Mouse (Mus musculus) midbrain, embryonic 15.5 days (tissue): ENCODE measurements around the gene Gm10382. TPM values are rescaled to one million over a fixed set of nuclear protein-coding genes. Genes with fewer than 3 reads are reported as not detected.

Source experiments
- ATAC-seq: fragments of 200-750 bp; cut with Nextera tagmentation; replicated peaks from 2 replicates; pipeline ENCODE4 v1.8.0; 2017; ENCODE audit warnings: moderate TSS enrichment
- H3K27ac ChIP-seq: fragments of 300-500 bp; sonication (generic); 2 replicates; pipeline ENCODE4 v1.5.1; 2015; ENCODE audit warnings: mild to moderate bottlenecking, inconsistent platforms
- H3K27me3 ChIP-seq: fragments of 300-500 bp; sonication (generic); replicated peaks from 2 replicates; pipeline ENCODE4 v1.6.1; 2015; ENCODE audit warnings: inconsistent platforms
- H3K36me3 ChIP-seq: fragments of 300-500 bp; sonication (generic); replicated peaks from 2 replicates; pipeline ENCODE4 v1.6.1; 2015; ENCODE audit warnings: inconsistent platforms
- H3K4me1 ChIP-seq: fragments of 300-500 bp; sonication (generic); 2 replicates; pipeline ENCODE4 v1.6.1; 2015; ENCODE audit warnings: inconsistent platforms
- H3K4me2 ChIP-seq: fragments of 300-500 bp; sonication (generic); 2 replicates; pipeline ENCODE4 v1.6.1; 2015; ENCODE audit warnings: inconsistent platforms, mild to moderate bottlenecking, moderate library complexity
- H3K4me3 ChIP-seq: fragments of 300-500 bp; sonication (generic); 2 replicates; pipeline ENCODE4 v1.5.1; 2015; ENCODE audit warnings: mild to moderate bottlenecking, inconsistent platforms
- H3K9ac ChIP-seq: fragments of 300-500 bp; sonication (generic); 2 replicates; pipeline ENCODE4 v1.6.1; 2015; ENCODE audit warnings: mild to moderate bottlenecking, inconsistent platforms
- H3K9me3 ChIP-seq: fragments of 300-500 bp; sonication (generic); 2 replicates; pipeline ENCODE4 v1.6.1; 2016; ENCODE audit warnings: inconsistent platforms
- WGBS: fragments of 180-500 bp; shearing (Covaris S2); methylation state at CpG from one replicate; pipeline ENCODE4 v1.1.7; 2015; ENCODE audit warnings: mixed read lengths; 5-methylcytosine and 5-hydroxymethylcytosine counted together
- polyA plus RNA-seq: library from polyadenylated mRNA; unstranded; fragments of >200 nt; fragmentation: Nextera tagmentation; extraction: Ambion mirVana; gene quantifications from 2 replicates; pipeline ENCODE4 v1.2.1, GENCODE M21; 2015

Gm10382 gene
- polyA plus RNA-seq: 0.74 and 0.86 TPM in 2 replicates

GRCm38 (mm10) chr5:125389131-125389578 is at the start of gene Gm10382:
Gm10382 (plus strand) TSS chr5:125389322.
- Histone ChIP-seq H3K9ac (peak within 1 kb of the TSS; percentile 97), H3K36me3 (peaks cover 17% of the 10 kb centered on the region), H3K4me3 (peak within 1 kb of the TSS; percentile 98), H3K4me2 (peak within 1 kb of the TSS; percentile 98), H3K9me3 (no peaks in the 10 kb centered on the region), H3K4me1 (peaks cover 48% of the 10 kb centered on the region), H3K27ac (peak within 1 kb of the TSS; percentile 99), H3K27me3 (no peaks in the 10 kb centered on the region)
- WGBS: 0% methylated on average over 41 of the region's 41 CpGs
- peak; percentile 30 for ATAC-seq

- H3K9ac ChIP-seq: peak overlapping the region; percentile 49
- peak; percentile 34; the same call in 1 of the 2 replicates for ATAC-seq
- peak overlapping the region; percentile 61 for H3K4me3 ChIP-seq
- no peak overlapping the region for H3K27ac ChIP-seq
- no peaks in the 10 kb centered on the region for H3K9me3 ChIP-seq
- WGBS: 2% methylated on average over 25 of the region's 25 CpGs
- no peaks in the 10 kb centered on the region for H3K36me3 ChIP-seq
- peak overlapping the region; percentile 94 for H3K4me2 ChIP-seq
- no peaks in the 10 kb centered on the region for H3K27me3 ChIP-seq
- peaks cover 28% of the 10 kb centered on the region for H3K4me1 ChIP-seq
Measured at GRCm38 (mm10) chr5:125339851-125340531, 49.1 kb upstream of the Gm10382 start.

GRCm38 (mm10) chr5:125340547-125341262 is 48.4 kb upstream of the Gm10382 start, which contains the start of gene Scarb1:
Scarb1 (minus strand) TSS chr5:125341094.
- under 1% methylated on average over 41 of the region's 42 CpGs for WGBS
- no peaks in the 10 kb centered on the region for H3K27me3 ChIP-seq
- H3K36me3 ChIP-seq: no peaks in the 10 kb centered on the region
- peak within 1 kb of the TSS; percentile 49 for H3K9ac ChIP-seq
- H3K4me2 ChIP-seq: peak within 1 kb of the TSS; percentile 94
- no peaks in the 10 kb centered on the region for H3K9me3 ChIP-seq
- peak; percentile 85 for ATAC-seq
- H3K27ac ChIP-seq: no peak within 1 kb of the TSS
- peak within 1 kb of the TSS; percentile 61 for H3K4me3 ChIP-seq
- H3K4me1 ChIP-seq: peaks cover 28% of the 10 kb centered on the region

GRCm38 (mm10) chr5:125341459-125342090 is 47.5 kb upstream of the Gm10382 start:
- no peaks in the 10 kb centered on the region for H3K36me3 ChIP-seq
- WGBS: 63% methylated on average over 14 of the region's 14 CpGs
- no peak overlapping the region for H3K27ac ChIP-seq
- H3K4me2 ChIP-seq: peak overlapping the region; percentile 94
- ATAC-seq: no peak
- peak overlapping the region; percentile 61 for H3K4me3 ChIP-seq
- peak overlapping the region; percentile 49; the same call in 1 of the 2 replicates for H3K9ac ChIP-seq
- peaks cover 28% of the 10 kb centered on the region for H3K4me1 ChIP-seq
- H3K27me3 ChIP-seq: no peaks in the 10 kb centered on the region
- H3K9me3 ChIP-seq: no peaks in the 10 kb centered on the region

GRCm38 (mm10) chr5:125344296-125344695 is 44.8 kb upstream of the Gm10382 start:
- H3K4me3 ChIP-seq: no peak overlapping the region
- H3K4me2 ChIP-seq: no peak overlapping the region
- no peak overlapping the region for H3K27ac ChIP-seq
- peaks cover 20% of the 10 kb centered on the region for H3K4me1 ChIP-seq
- no peaks in the 10 kb centered on the region for H3K9me3 ChIP-seq
- H3K27me3 ChIP-seq: no peaks in the 10 kb centered on the region
- no peak overlapping the region for H3K9ac ChIP-seq
- H3K36me3 ChIP-seq: no peaks in the 10 kb centered on the region
- 92% methylated on average over 6 of the region's 6 CpGs for WGBS
- no peak for ATAC-seq

- Histone ChIP-seq H3K27ac (no peak overlapping the region), H3K4me3 (no peak overlapping the region), H3K27me3 (no peaks in the 10 kb centered on the region), H3K4me1 (no peaks in the 10 kb centered on the region), H3K4me2 (no peak overlapping the region), H3K9me3 (no peaks in the 10 kb centered on the region), H3K9ac (no peak overlapping the region), H3K36me3 (no peaks in the 10 kb centered on the region)
- 79% methylated on average over 7 of the region's 7 CpGs for WGBS
- no peak for ATAC-seq
Measured at GRCm38 (mm10) chr5:125348067-125348466, 41.1 kb upstream of the Gm10382 start.

- no peak overlapping the region for H3K9ac ChIP-seq
- H3K4me3 ChIP-seq: no peak overlapping the region
- no peak for ATAC-seq
- no peaks in the 10 kb centered on the region for H3K36me3 ChIP-seq
- 42% methylated on average over 8 of the region's 8 CpGs for WGBS
- no peaks in the 10 kb centered on the region for H3K9me3 ChIP-seq
- no peak overlapping the region for H3K27ac ChIP-seq
- H3K4me2 ChIP-seq: no peak overlapping the region
- H3K27me3 ChIP-seq: no peaks in the 10 kb centered on the region
- no peaks in the 10 kb centered on the region for H3K4me1 ChIP-seq
Measured at GRCm38 (mm10) chr5:125348487-125348886, 40.6 kb upstream of the Gm10382 start.

GRCm38 (mm10) chr5:125349391-125349790 is 39.7 kb upstream of the Gm10382 start:
- 77% methylated on average over 3 of the region's 3 CpGs for WGBS
- ATAC-seq: no peak
- H3K4me3 ChIP-seq: no peak overlapping the region

GRCm38 (mm10) chr5:125351057-125351456 is 38.1 kb upstream of the Gm10382 start:
- ATAC-seq: no peak
- no peaks in the 10 kb centered on the region for H3K9me3 ChIP-seq
- H3K4me1 ChIP-seq: peaks cover 7% of the 10 kb centered on the region; the same call in 1 of the 2 replicates
- H3K36me3 ChIP-seq: no peaks in the 10 kb centered on the region
- no peak overlapping the region for H3K9ac ChIP-seq
- no peak overlapping the region for H3K27ac ChIP-seq
- no peak overlapping the region for H3K4me2 ChIP-seq
- H3K4me3 ChIP-seq: no peak overlapping the region
- no peaks in the 10 kb centered on the region for H3K27me3 ChIP-seq
- 72% methylated on average over 8 of the region's 8 CpGs for WGBS

More at GRCm38 (mm10) chr5:125349391-125349790, 39.7 kb upstream of the Gm10382 start:
- Histone ChIP-seq H3K27ac (no peak overlapping the region), H3K4me2 (no peak overlapping the region), H3K36me3 (no peaks in the 10 kb centered on the region), H3K9me3 (no peaks in the 10 kb centered on the region), H3K4me1 (no peaks in the 10 kb centered on the region), H3K9ac (no peak overlapping the region), H3K27me3 (no peaks in the 10 kb centered on the region)

GRCm38 (mm10) chr5:125351939-125352338 is 37.2 kb upstream of the Gm10382 start:
- Histone ChIP-seq H3K27me3 (no peaks in the 10 kb centered on the region), H3K9me3 (no peaks in the 10 kb centered on the region), H3K4me2 (no peak overlapping the region), H3K27ac (no peak overlapping the region), H3K36me3 (no peaks in the 10 kb centered on the region), H3K9ac (no peak overlapping the region), H3K4me3 (no peak overlapping the region), H3K4me1 (peaks cover 7% of the 10 kb centered on the region; the same call in 1 of the 2 replicates)
- ATAC-seq: no peak
- 94% methylated on average over 5 of the region's 5 CpGs for WGBS

- Histone ChIP-seq H3K9ac (no peak overlapping the region), H3K9me3 (no peaks in the 10 kb centered on the region), H3K4me2 (no peak overlapping the region), H3K4me3 (no peak overlapping the region), H3K4me1 (peaks cover 7% of the 10 kb centered on the region; the same call in 1 of the 2 replicates), H3K27me3 (no peaks in the 10 kb centered on the region), H3K36me3 (no peaks in the 10 kb centered on the region), H3K27ac (no peak overlapping the region)
- ATAC-seq: no peak
- WGBS: 96% methylated on average over 5 of the region's 5 CpGs
Measured at GRCm38 (mm10) chr5:125352781-125353294, 36.3 kb upstream of the Gm10382 start.
